Mouse (Mus musculus) c-Kit-negative CD71-positive TER-119-positive erythroid progenitor cells, embryonic 14.5 days (primary cell): ENCODE results near the gene Syn2.
"Not testable (repeated sequence)": the region's sequence is repeated elsewhere in the genome, so short reads cannot be mapped to it uniquely, and the experiment has no call there.

Experiments used
- DNase-seq: peaks from one replicate; pipeline ENCODE4 v3.0.0-alpha.2; 2013; ENCODE audit warnings: low read depth, low spot score

The Syn2 gene

DNA sequence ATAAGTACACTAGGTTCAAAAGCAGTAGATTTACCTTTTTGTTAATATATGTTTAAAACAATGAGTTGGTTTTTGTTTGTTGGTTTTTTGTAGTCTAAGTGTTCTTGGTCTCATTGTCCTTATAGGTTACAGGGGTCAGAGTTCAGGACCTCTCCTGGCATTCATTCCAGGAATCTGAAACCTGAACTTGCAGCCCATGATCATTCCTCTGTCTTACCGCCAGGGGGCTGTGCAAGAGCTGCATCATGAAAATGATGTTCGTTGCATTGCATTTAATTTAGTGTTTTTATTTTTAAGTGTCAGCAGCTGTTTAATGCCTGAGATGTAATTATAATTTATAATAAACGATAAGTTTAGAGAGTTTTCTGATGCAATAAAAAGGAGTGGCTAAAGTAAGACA lies 40.1 kb downstream of the Syn2 start:
- DNase-seq, result no peak

GRCm38 (mm10) chr6:115178826-115179225 lies 44.1 kb downstream of the Syn2 start:
- no peak for DNase-seq

- DNase-seq, result no peak
Measured at GRCm38 (mm10) chr6:115181094-115181493, 46.4 kb downstream of the Syn2 start.

DNA sequence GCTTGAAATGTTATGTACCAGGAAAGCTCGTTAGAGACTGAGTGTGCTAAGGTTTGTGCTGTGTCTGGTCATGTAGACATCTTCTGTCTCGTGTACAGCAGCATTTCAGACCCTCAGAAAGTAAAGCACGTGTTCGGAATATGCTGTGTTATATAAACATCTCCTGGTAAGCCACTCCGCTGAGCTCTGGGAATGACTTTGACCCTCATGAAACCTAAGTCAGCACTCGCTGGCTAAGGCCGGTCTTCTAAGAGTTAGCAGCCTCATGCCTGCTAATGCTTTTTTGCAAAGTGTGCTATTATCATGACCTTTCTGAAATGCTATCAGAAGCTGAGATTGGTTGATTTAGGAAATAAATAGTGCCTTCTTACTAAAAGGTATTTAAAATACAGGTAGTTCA lies 56.4 kb downstream of the Syn2 start:
- no peak for DNase-seq

GRCm38 (mm10) chr6:115200753-115201152 lies 66.1 kb downstream of the Syn2 start:
- DNase-seq, result no peak

- no peak for DNase-seq
Measured at GRCm38 (mm10) chr6:115203029-115203428, 68.3 kb downstream of the Syn2 start.

DNA sequence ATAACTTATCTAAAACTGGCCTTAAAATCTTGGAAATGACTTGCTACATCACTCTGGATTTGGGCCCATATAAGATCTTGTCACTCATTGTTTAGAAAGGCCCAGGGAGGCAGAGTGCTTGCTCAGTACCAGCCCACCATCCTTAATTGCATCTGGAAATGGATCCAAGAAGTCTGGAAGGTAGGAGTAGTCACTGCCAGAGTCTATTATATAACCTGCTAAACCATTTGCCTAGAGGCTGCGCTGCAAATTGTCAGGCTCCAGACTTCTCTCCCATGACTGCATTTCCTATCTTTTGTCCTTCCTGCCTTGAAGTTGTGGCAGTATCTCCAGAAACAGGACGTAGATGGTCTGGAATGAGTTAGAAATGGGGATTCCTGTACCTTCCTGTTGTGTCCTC lies 75.5 kb downstream of the Syn2 start:
- DNase-seq, result no peak

DNA sequence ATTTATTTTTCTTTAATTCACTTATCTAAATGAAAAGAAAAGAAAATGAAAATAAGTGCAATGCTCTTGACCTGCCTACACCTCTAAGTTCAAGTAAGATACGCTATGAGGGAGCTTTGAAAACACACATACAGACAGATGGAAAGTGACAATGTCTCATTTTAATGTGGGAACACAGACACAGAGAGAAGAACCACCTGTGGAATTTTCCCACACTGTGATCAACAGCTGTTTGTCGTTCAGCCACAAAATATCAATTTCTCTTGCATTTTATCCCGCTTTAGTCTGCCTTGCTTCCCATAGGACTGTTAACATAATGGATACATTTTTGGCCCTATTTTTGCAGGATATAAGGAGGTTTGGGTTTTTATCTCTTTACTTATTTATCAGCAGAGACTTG lies 76.1 kb downstream of the Syn2 start:
- DNase-seq, result no peak

GRCm38 (mm10) chr6:115212132-115212903 lies 77.6 kb downstream of the Syn2 start:
- DNase-seq, result no peak

DNA sequence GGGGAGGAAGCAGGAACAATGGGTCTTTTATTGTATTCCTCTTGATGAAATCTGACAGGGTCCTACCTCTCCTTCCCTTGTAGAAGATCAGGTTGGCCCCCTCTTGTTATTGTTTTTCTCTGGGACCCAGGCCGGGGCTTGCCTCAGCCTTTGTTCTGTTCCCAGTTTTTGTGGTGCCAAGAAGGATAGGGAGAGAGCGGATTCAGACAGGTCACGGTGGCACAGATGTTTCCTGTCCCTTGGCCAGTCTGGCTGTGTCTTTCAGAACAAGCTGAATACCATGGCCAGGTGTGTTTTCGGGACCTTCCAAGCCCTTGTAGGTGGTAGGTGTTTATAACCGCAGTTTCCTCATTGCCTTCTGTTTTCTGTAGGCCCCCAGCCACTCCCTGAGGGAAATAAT lies 78.4 kb downstream of the Syn2 start:
- DNase-seq, result no peak

DNA sequence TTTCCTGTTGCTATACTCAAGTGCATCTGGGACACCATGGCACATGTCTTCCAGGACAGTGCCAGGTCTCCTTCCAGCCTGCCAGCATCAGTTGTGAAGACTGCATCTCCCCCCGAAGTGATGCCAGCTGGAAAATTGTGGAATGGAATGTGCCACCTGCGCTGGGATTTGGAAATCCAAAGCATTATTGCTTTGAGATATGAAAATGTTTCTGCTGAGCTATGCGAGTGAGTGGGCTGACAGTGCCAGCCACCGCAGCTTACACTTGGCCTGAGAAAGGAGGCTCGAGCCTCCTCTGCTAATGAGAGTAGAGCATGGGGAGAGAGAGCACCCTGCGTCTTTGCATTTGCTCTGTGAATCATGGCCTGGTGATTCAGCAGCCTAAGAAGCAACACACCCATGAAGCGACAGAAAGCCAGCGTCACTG lies 86.5 kb downstream of the Syn2 start:
- DNase-seq, result no peak

- DNase-seq, result no peak
Measured at GRCm38 (mm10) chr6:115225519-115225918, 90.8 kb downstream of the Syn2 start.

- no peak for DNase-seq
Measured at GRCm38 (mm10) chr6:115227043-115227442, 92.3 kb downstream of the Syn2 start, which contains the start of gene Gm17482. Gene Gm17482, plus strand, starts transcription at chr6:115227343.

- no peak for DNase-seq
Measured at GRCm38 (mm10) chr6:115227529-115227928, 92.8 kb downstream of the Syn2 start.

DNA sequence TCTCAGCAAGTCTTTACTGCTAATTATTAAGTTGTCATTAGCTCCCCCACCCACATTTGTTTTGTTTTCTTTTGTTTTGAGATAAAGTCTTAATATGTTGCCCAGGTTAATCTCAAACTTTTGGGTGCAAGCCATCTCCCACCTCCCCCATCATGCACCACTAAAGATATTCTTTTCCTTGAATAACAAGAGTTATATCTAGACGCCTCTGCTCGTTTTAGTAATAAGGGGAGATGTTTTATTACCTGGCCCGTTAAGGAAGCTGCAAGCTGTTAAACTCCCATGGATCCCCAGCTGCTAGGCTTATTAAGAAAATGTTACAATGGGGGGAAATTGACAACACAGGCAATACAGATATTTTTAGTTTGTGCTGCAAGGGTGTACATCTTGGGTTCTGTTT lies 95.9 kb downstream of the Syn2 start:
- DNase-seq, result no peak

GRCm38 (mm10) chr6:115231836-115232235 lies 97.1 kb downstream of the Syn2 start:
- no peak for DNase-seq

DNA sequence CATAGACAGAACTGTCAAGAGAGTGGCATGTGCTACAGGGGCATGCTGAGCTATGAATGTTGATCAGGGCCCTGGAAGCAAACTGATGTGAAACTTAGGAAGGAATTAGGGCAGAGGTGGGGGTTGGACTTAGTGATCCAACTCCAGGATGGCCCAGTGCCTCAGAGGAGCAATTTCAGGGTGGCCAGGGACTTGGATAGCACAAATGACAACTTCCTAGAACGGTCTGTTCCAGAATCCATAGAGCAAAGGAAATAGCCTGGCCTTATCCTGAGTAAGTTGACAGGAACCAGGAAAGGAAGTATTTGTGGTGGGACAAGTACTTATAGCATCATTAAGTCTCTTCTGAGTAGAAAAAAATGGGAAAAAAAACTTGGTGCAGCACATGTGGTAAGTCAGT lies 97.9 kb downstream of the Syn2 start:
- DNase-seq, result no peak

DNA sequence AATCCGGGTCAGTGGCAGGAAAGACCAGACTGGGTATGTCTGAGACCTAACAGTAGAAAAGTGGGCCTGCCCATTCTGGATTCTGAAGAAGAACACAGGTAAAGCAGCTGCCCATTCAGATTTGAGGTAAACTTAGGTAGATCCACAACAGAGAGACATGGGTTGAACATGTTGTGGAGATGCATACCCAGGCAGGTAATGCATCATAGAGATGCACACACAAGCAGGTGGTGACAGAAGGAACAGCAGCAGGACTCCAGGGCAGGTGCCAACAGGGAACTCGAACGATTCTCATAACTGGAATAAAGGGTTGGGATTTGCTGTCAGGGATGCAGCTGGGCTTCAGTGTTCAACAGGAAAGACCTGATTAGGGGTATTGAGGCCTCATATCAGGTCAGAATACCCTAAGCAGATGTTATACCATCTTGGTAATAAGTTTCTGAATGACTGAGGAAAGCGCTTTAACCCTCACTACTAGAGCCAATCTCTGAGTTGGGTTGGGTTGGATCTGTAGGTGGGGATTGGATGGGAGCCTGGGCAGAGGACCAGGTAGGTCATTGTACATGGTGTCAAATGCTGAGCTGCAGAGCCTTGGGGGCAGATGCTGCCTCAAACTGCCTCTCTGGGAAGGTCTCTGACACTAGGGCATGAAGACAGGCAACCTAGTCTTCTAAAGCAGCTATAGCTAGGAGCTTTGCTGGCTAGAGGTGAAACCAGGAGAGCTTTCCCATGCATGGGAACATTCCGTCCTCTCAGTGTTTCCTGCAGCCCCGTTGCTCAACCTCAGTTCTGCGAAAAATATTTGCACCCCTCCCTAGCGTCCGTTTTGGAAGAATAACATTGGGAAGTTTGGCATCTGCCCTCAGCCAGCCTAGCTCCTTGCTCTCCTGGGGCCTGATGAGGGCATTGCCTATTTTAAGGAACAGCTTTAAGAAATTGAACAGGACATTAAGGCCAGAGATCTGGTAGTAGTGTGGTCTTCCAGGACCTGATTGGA lies 103.6 kb downstream of the Syn2 start:
- DNase-seq, result no peak

DNA sequence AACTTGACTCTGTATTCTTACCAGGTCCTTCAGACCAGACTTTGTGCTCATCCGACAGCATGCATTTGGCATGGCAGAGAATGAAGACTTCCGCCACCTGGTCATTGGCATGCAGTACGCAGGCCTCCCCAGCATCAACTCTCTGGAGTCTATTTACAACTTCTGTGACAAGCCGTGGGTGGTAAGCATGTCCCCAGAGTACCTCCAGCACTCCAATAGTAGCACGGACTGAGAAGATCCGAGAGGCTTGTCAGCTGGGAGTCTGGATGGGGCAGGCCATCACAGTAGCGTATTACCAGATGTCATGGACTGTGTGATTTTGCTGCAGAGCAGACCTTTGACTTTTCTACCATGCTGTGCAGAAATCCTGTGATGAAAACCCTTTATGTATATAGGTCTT lies 104.6 kb downstream of the Syn2 start:
- no peak for DNase-seq

DNA sequence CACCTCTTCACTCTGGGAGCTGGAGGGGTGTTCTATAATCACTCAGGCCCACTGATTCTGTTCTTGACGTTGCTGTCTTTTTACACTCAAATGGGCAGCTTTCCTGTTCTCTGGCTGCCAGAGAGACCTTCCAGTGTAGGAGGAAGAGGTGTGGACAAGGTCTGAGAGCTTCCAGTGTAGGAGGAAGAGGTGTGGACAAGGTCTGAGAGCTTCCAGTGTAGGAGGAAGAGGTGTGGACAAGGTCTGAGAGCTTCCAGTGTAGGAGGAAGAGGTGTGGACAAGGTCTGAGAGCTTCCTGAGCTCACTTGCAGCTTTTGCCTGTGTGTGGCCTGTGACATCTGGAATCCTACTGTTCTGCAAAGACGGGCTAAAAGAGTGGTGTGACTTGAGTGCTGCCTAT lies 105.7 kb downstream of the Syn2 start:
- not testable (repeated sequence) for DNase-seq

DNA sequence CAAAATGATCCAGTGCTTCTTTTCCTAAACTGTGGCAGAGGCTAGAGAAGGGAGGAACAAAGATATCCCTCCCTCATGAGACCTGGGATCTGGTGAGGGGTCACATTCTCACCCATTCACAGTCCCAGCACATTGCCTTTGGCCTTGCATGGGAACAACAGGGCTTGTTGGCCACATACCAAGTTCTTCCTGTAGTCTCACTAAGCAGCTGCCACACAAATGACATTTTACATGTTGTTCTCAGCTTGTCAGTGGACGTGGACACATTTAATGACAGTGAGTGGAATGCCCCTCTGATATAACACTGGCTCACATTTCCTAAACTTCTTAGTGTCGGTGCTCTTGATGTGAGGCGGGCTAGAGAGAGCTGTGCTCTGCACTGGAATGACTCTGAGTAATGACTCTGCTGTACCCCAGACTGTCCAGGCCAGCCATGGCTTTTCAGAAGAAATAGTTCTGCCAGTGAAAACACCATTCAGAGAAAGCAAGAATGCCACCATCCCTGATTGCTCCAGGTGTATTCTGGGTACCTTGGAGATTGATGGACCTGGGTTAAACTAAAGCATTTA lies 106.5 kb downstream of the Syn2 start:
- DNase-seq, result no peak

- DNase-seq, result no peak
Measured at GRCm38 (mm10) chr6:115241939-115242338, 107.2 kb downstream of the Syn2 start.
